Mouse (Mus musculus) olfactory bulb, adult 2 months (tissue): ENCODE results near the gene Gemin5.

Experiments used
- CTCF ChIP-seq: fragments of 200-500 bp; IDR thresholded peaks from 2 replicates; pipeline ENCODE4 v1.5.1; 2012; ENCODE audit warnings: low read depth, mild to moderate bottlenecking, low read length, moderate library complexity; ENCODE audit not compliant: insufficient read depth
- POLR2A ChIP-seq: fragments of 200-500 bp; IDR thresholded peaks from 2 replicates; pipeline ENCODE4 v1.6.1; 2012; ENCODE audit warnings: mild to moderate bottlenecking, low read depth, low read length, moderate library complexity; ENCODE audit not compliant: insufficient read depth

DNA sequence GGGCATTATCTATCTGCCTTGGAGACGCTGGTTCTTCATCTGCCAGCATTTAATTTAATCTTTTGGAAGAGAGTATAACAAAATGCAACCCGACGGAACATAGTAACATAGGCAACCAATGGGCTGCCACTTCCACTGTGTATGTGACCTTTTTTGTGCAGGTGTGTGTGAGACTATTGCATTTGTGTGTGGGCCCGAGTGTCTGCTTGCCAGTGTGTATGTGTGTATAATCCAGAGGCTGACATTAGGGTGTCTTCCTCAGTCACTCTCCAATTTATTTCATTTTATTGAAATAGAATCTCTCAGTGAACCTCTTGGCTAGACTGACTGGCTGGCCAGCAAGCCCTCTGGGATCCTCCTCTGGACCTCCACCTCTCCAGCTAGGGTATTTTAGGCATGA lies 31.9 kb upstream of the Gemin5 start:
- TF ChIP-seq POLR2A: no peak
- no peak for TF ChIP-seq CTCF
